Mouse (Mus musculus) limb, embryonic 15.5 days (tissue): ENCODE data around the gene Gfm1. TPM values are rescaled to one million over a fixed set of nuclear protein-coding genes. Genes with fewer than 3 reads are reported as not detected.

ENCODE experiments used
- ATAC-seq: fragments of 200-750 bp; cut with Nextera tagmentation; 2 replicates; pipeline ENCODE4 v1.8.0; 2017; ENCODE audit warnings: low read depth, moderate TSS enrichment; ENCODE audit not compliant: insufficient number of reproducible peaks, low FRiP score, low TSS enrichment
- H3K27ac ChIP-seq: fragments of 300-500 bp; sonication (generic); 2 replicates; pipeline ENCODE4 v1.5.1; 2015; ENCODE audit warnings: moderate library complexity, mild to moderate bottlenecking, inconsistent platforms
- H3K27me3 ChIP-seq: fragments of 300-500 bp; sonication (generic); 2 replicates; pipeline ENCODE4 v1.6.1; 2015; ENCODE audit warnings: inconsistent platforms
- H3K36me3 ChIP-seq: fragments of 300-500 bp; sonication (generic); 2 replicates; pipeline ENCODE4 v1.6.1; 2015; ENCODE audit warnings: inconsistent platforms
- H3K4me1 ChIP-seq: fragments of 300-500 bp; sonication (generic); 2 replicates; pipeline ENCODE4 v1.6.1; 2015; ENCODE audit warnings: inconsistent platforms
- H3K4me2 ChIP-seq: fragments of 300-500 bp; sonication (generic); 2 replicates; pipeline ENCODE4 v1.6.1; 2015; ENCODE audit warnings: mild to moderate bottlenecking, inconsistent platforms
- H3K4me3 ChIP-seq: fragments of 300-500 bp; sonication (generic); 2 replicates; pipeline ENCODE4 v1.5.1; 2015; ENCODE audit warnings: mild to moderate bottlenecking, inconsistent platforms
- H3K9ac ChIP-seq: fragments of 300-500 bp; sonication (generic); 2 replicates; pipeline ENCODE4 v1.6.1; 2015; ENCODE audit warnings: inconsistent platforms
- H3K9me3 ChIP-seq: fragments of 300-500 bp; sonication (generic); 2 replicates; pipeline ENCODE4 v1.6.1; 2016; ENCODE audit warnings: inconsistent platforms
- WGBS: fragments of 180-500 bp; shearing (Covaris S2); methylation state at CpG from one replicate; pipeline ENCODE4 v1.1.7; 2015; 5-methylcytosine and 5-hydroxymethylcytosine counted together
- polyA plus RNA-seq: library from polyadenylated mRNA; unstranded; fragments of >200 nt; fragmentation: Nextera tagmentation; extraction: Ambion mirVana; gene quantifications from 2 replicates; pipeline ENCODE4 v1.2.1, GENCODE M21; 2015

Gene Gfm1
- polyA plus RNA-seq, 1 experiment from 2014 or later: 35.5 TPM

- Histone ChIP-seq H3K36me3 (peaks cover 15% of the 10 kb centered on the region; the same call in 1 of the 2 replicates), H3K27me3 (no peaks in the 10 kb centered on the region), H3K9me3 (no peaks in the 10 kb centered on the region), H3K4me3 (no peak overlapping the region), H3K9ac (no peak overlapping the region), H3K4me1 (peaks cover 11% of the 10 kb centered on the region; the same call in 1 of the 2 replicates), H3K27ac (no peak overlapping the region), H3K4me2 (no peak overlapping the region)
- 89% methylated on average over 5 of the region's 5 CpGs for WGBS
- ATAC-seq: no peak
Measured at GRCm38 (mm10) chr3:67466576-67466975, 36.7 kb downstream of the Gfm1 start.

GRCm38 (mm10) chr3:67467281-67467680 is 37.4 kb downstream of the Gfm1 start:
- Histone ChIP-seq H3K27me3 (no peaks in the 10 kb centered on the region), H3K36me3 (peaks cover 15% of the 10 kb centered on the region; the same call in 1 of the 2 replicates), H3K9ac (no peak overlapping the region), H3K4me2 (no peak overlapping the region), H3K4me3 (no peak overlapping the region), H3K27ac (no peak overlapping the region), H3K9me3 (no peaks in the 10 kb centered on the region), H3K4me1 (peaks cover 11% of the 10 kb centered on the region; the same call in 1 of the 2 replicates)
- WGBS: 74% methylated on average over 2 of the region's 2 CpGs
- no peak for ATAC-seq

GRCm38 (mm10) chr3:67471408-67472127 is 41.7 kb downstream of the Gfm1 start:
- Histone ChIP-seq H3K9ac (no peak overlapping the region), H3K4me3 (no peak overlapping the region), H3K4me1 (no peaks in the 10 kb centered on the region), H3K9me3 (no peaks in the 10 kb centered on the region), H3K27ac (no peak overlapping the region), H3K36me3 (peaks cover 30% of the 10 kb centered on the region), H3K27me3 (no peaks in the 10 kb centered on the region), H3K4me2 (no peak overlapping the region)
- no peak for ATAC-seq
- 89% methylated on average over 4 of the region's 4 CpGs for WGBS

- Histone ChIP-seq H3K4me3 (no peak overlapping the region), H3K27me3 (no peaks in the 10 kb centered on the region), H3K9ac (no peak overlapping the region), H3K4me2 (no peak overlapping the region), H3K9me3 (no peaks in the 10 kb centered on the region), H3K27ac (no peak overlapping the region), H3K36me3 (peaks cover 22% of the 10 kb centered on the region), H3K4me1 (no peaks in the 10 kb centered on the region)
- no peak for ATAC-seq
- 72% methylated on average over 6 of the region's 6 CpGs for WGBS
Measured at GRCm38 (mm10) chr3:67473438-67473837, 43.5 kb downstream of the Gfm1 start.

GRCm38 (mm10) chr3:67479806-67480205 is 49.9 kb downstream of the Gfm1 start:
- Histone ChIP-seq H3K4me2 (no peak overlapping the region), H3K27ac (no peak overlapping the region), H3K9me3 (no peaks in the 10 kb centered on the region), H3K27me3 (no peaks in the 10 kb centered on the region), H3K36me3 (peaks cover 12% of the 10 kb centered on the region), H3K4me3 (no peak overlapping the region), H3K9ac (no peak overlapping the region), H3K4me1 (no peaks in the 10 kb centered on the region)
- WGBS: 89% methylated on average over 11 of the region's 11 CpGs
- no peak for ATAC-seq

GRCm38 (mm10) chr3:67482400-67482799 is 52.5 kb downstream of the Gfm1 start:
- H3K27ac ChIP-seq: no peak overlapping the region
- 84% methylated on average over 10 of the region's 10 CpGs for WGBS
- H3K4me1 ChIP-seq: no peaks in the 10 kb centered on the region
- no peak for ATAC-seq
- no peaks in the 10 kb centered on the region for H3K36me3 ChIP-seq
- H3K9ac ChIP-seq: no peak overlapping the region
- no peak overlapping the region for H3K4me3 ChIP-seq
- H3K4me2 ChIP-seq: no peak overlapping the region
- no peaks in the 10 kb centered on the region for H3K9me3 ChIP-seq
- no peaks in the 10 kb centered on the region for H3K27me3 ChIP-seq

GRCm38 (mm10) chr3:67485233-67485632 is 55.3 kb downstream of the Gfm1 start:
- Histone ChIP-seq H3K36me3 (no peaks in the 10 kb centered on the region), H3K27me3 (no peaks in the 10 kb centered on the region), H3K27ac (no peak overlapping the region), H3K9ac (no peak overlapping the region), H3K4me1 (no peaks in the 10 kb centered on the region), H3K4me3 (no peak overlapping the region), H3K9me3 (no peaks in the 10 kb centered on the region), H3K4me2 (no peak overlapping the region)
- ATAC-seq: no peak
- WGBS: 82% methylated on average over 2 of the region's 2 CpGs

GRCm38 (mm10) chr3:67490156-67490555 is 60.3 kb downstream of the Gfm1 start:
- no peak for ATAC-seq
- Histone ChIP-seq H3K36me3 (no peaks in the 10 kb centered on the region), H3K4me3 (no peak overlapping the region), H3K27me3 (no peaks in the 10 kb centered on the region), H3K9me3 (no peaks in the 10 kb centered on the region), H3K27ac (no peak overlapping the region), H3K4me2 (no peak overlapping the region), H3K4me1 (no peaks in the 10 kb centered on the region), H3K9ac (no peak overlapping the region)
- WGBS: 43% methylated on average over 4 of the region's 4 CpGs

GRCm38 (mm10) chr3:67492086-67492869 is 62.4 kb downstream of the Gfm1 start:
- Histone ChIP-seq H3K27me3 (no peaks in the 10 kb centered on the region), H3K4me1 (no peaks in the 10 kb centered on the region), H3K9ac (no peak overlapping the region), H3K27ac (no peak overlapping the region), H3K36me3 (no peaks in the 10 kb centered on the region), H3K4me3 (no peak overlapping the region), H3K4me2 (no peak overlapping the region), H3K9me3 (no peaks in the 10 kb centered on the region)
- WGBS: 82% methylated on average over 8 of the region's 8 CpGs
- no peak for ATAC-seq

GRCm38 (mm10) chr3:67493132-67493531 is 63.2 kb downstream of the Gfm1 start:
- no peak for ATAC-seq
- Histone ChIP-seq H3K9me3 (no peaks in the 10 kb centered on the region), H3K4me1 (no peaks in the 10 kb centered on the region), H3K36me3 (no peaks in the 10 kb centered on the region), H3K9ac (no peak overlapping the region), H3K27ac (no peak overlapping the region), H3K4me3 (no peak overlapping the region), H3K27me3 (no peaks in the 10 kb centered on the region), H3K4me2 (no peak overlapping the region)
- 74% methylated on average over 8 of the region's 8 CpGs for WGBS

- no peak overlapping the region for H3K4me2 ChIP-seq
Measured at GRCm38 (mm10) chr3:67496310-67496709, 66.4 kb downstream of the Gfm1 start.

GRCm38 (mm10) chr3:67497998-67498397 is 68.1 kb downstream of the Gfm1 start:
- WGBS: 65% methylated on average over 2 of the region's 2 CpGs
- Histone ChIP-seq H3K27me3 (no peaks in the 10 kb centered on the region), H3K9me3 (no peaks in the 10 kb centered on the region), H3K27ac (no peak overlapping the region), H3K4me1 (no peaks in the 10 kb centered on the region), H3K4me2 (no peak overlapping the region), H3K36me3 (no peaks in the 10 kb centered on the region), H3K4me3 (no peak overlapping the region), H3K9ac (no peak overlapping the region)
- ATAC-seq: no peak

More at GRCm38 (mm10) chr3:67496310-67496709, 66.4 kb downstream of the Gfm1 start:
- ATAC-seq: no peak
- WGBS: 82% methylated on average over 10 of the region's 10 CpGs
- no peaks in the 10 kb centered on the region for H3K9me3 ChIP-seq
- H3K4me3 ChIP-seq: no peak overlapping the region
- no peaks in the 10 kb centered on the region for H3K36me3 ChIP-seq
- no peaks in the 10 kb centered on the region for H3K27me3 ChIP-seq
- no peak overlapping the region for H3K27ac ChIP-seq
- H3K4me1 ChIP-seq: no peaks in the 10 kb centered on the region
- no peak overlapping the region for H3K9ac ChIP-seq
